Mouse (Mus musculus) forebrain, embryonic 10.5 days (tissue): ENCODE results near the gene Slc24a3. TPM values are rescaled to one million over a fixed set of nuclear protein-coding genes. Genes with fewer than 3 reads are reported as not detected.

ENCODE experiments used
- DNase-seq: peaks from one replicate; pipeline ENCODE4 v3.0.0-alpha.2; 2017; ENCODE audit warnings: low spot score; ENCODE audit errors: extremely low spot score
- H3K27ac ChIP-seq: fragments of 300-500 bp; sonication (generic); 2 replicates; pipeline ENCODE4 v1.5.1; 2016; ENCODE audit warnings: mild to moderate bottlenecking
- H3K27me3 ChIP-seq: fragments of 300-500 bp; sonication (generic); 2 replicates; pipeline ENCODE4 v1.6.1; 2016; ENCODE audit warnings: mild to moderate bottlenecking; ENCODE audit not compliant: poor library complexity, severe bottlenecking
- H3K36me3 ChIP-seq: fragments of 300-500 bp; sonication (generic); replicated peaks from 2 replicates; pipeline ENCODE4 v1.6.1; 2016; ENCODE audit warnings: mild to moderate bottlenecking, moderate library complexity
- H3K4me1 ChIP-seq: fragments of 300-500 bp; sonication (generic); 2 replicates; pipeline ENCODE4 v1.6.1; 2016
- H3K4me3 ChIP-seq: fragments of 300-500 bp; sonication (generic); 2 replicates; pipeline ENCODE4 v1.5.1; 2016; ENCODE audit warnings: mild to moderate bottlenecking, moderate library complexity
- H3K9me3 ChIP-seq: fragments of 300-500 bp; sonication (generic); 2 replicates; pipeline ENCODE4 v1.6.1; 2016; ENCODE audit warnings: mild to moderate bottlenecking, moderate library complexity
- WGBS: fragments of 180-500 bp; shearing (Covaris S2); methylation state at CpG from one replicate; pipeline ENCODE4 v1.1.7; 2016; 5-methylcytosine and 5-hydroxymethylcytosine counted together
- polyA plus RNA-seq: library from polyadenylated mRNA; unstranded; fragments of >200 nt; fragmentation: Nextera tagmentation; extraction: Ambion mirVana; gene quantifications from 2 replicates; pipeline ENCODE4 v1.2.1, GENCODE M21; 2016

Gene Slc24a3
- polyA plus RNA-seq, 1 experiment from 2014 or later = 0.16 TPM

DNA sequence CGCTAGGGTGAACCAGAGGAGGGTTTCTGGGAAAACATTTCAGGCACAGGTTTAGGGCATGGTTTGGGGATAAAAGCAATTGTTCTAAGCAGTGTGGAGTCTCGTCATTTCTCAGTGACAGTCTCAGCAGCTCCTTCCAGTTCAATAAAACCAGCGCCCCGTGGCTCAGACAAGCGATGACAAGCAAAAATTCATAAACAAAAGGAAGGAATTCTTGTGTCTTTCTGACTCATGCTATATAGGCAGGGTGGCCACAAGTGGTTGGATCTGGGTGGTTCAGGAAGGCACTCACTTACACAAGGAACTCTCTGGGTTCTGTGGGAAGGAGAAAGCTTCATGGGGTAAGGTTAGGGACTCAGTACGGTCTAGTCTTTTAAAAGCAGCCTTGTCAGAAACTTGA, 51.7 kb downstream of the Slc24a3 start:
- Histone ChIP-seq H3K27ac (no peak overlapping the region), H3K4me3 (no peak overlapping the region), H3K4me1 (no peaks in the 10 kb centered on the region), H3K9me3 (no peaks in the 10 kb centered on the region), H3K36me3 (no peaks in the 10 kb centered on the region), H3K27me3 (no peaks in the 10 kb centered on the region)
- DNase-seq = no peak
- whole genome bisulfite sequencing = 84% methylated on average over 6 of the region's 6 CpGs

- Histone ChIP-seq H3K27ac (no peak overlapping the region), H3K36me3 (no peaks in the 10 kb centered on the region), H3K27me3 (no peaks in the 10 kb centered on the region), H3K9me3 (no peaks in the 10 kb centered on the region), H3K4me3 (no peak overlapping the region), H3K4me1 (no peaks in the 10 kb centered on the region; the same call in 1 of the 2 replicates)
- no peak for DNase-seq
- 90% methylated on average over 4 of the region's 4 CpGs for WGBS
Measured at GRCm38 (mm10) chr2:145223646-145224045, 56.1 kb downstream of the Slc24a3 start.

DNA sequence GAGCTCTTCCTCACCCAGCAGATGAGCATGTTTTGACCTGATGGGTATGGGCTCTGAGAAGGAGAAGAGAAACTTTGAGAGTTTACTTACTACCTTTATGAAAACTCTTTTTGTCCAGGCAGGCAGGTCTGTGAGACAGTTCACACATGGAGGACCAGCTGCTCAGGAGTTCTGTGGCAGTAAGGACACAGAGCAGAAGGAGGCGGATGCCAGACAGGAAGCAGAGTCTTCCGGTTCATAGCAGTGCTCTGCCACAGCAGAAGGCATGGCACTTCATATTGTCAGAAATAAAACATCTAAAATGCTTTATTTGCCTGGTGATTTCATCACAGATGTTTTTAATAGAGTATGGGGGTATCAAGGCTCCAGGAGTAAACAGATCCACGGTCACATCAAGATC, 58.1 kb downstream of the Slc24a3 start:
- no peak overlapping the region for H3K4me3 ChIP-seq
- no peak overlapping the region for H3K27ac ChIP-seq
- H3K4me1 ChIP-seq = no peaks in the 10 kb centered on the region; the same call in 1 of the 2 replicates
- no peaks in the 10 kb centered on the region for H3K27me3 ChIP-seq
- 84% methylated on average over 3 of the region's 3 CpGs for WGBS
- DNase-seq = no peak
- no peaks in the 10 kb centered on the region for H3K36me3 ChIP-seq
- H3K9me3 ChIP-seq = no peaks in the 10 kb centered on the region

DNA sequence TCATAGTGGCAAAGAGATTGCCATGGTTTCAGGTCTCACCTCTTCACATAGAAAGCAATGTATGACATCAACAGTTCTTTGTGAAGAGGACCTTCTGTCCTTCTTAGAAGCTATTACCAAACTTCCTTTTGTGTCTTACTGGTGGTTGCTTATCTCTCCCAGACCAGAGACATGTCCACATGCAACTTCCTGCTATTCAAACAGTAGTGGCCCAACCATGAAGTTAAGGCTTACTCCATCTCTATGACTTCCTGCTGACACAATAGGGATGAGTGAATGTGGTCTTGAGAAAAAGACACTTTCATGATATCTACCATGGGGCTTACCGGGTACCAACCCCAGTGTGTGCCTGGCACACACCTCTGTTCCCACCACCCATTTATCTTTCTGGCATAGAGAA, 58.5 kb downstream of the Slc24a3 start:
- H3K9me3 ChIP-seq = no peaks in the 10 kb centered on the region
- WGBS = 86% methylated on average over 1 of the region's 1 CpGs
- H3K27ac ChIP-seq = no peak overlapping the region
- no peaks in the 10 kb centered on the region for H3K27me3 ChIP-seq
- H3K36me3 ChIP-seq = no peaks in the 10 kb centered on the region
- H3K4me3 ChIP-seq = no peak overlapping the region
- no peaks in the 10 kb centered on the region; the same call in 1 of the 2 replicates for H3K4me1 ChIP-seq
- no peak for DNase-seq

DNA sequence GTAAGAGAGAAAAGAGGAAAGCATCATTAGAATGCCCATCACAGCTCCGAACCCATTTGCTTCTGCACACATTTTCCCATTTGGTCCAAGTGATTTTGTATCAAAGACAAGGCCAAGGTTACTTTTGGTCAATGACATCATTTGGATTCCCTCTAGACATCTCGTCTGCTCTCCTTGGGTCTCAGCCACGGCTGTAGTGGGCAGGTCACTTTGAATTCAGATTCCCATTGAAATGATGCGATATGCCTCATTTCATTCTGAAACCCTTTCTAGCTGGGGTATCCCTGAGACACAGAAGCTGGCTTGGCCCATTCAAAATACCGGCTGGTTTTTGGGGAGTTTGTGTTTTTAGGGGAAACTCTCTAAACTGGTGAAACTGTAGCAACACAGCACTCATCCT, 59.8 kb downstream of the Slc24a3 start:
- 92% methylated on average over 5 of the region's 5 CpGs for WGBS
- Histone ChIP-seq H3K36me3 (no peaks in the 10 kb centered on the region), H3K4me3 (no peak overlapping the region), H3K27ac (no peak overlapping the region), H3K9me3 (no peaks in the 10 kb centered on the region), H3K27me3 (no peaks in the 10 kb centered on the region), H3K4me1 (no peaks in the 10 kb centered on the region; the same call in 1 of the 2 replicates)
- no peak for DNase-seq

- peaks cover 14% of the 10 kb centered on the region for H3K4me1 ChIP-seq
- no peaks in the 10 kb centered on the region for H3K36me3 ChIP-seq
- WGBS = 64% methylated on average over 6 of the region's 6 CpGs
- H3K4me3 ChIP-seq = no peak overlapping the region
- no peak for DNase-seq
- no peaks in the 10 kb centered on the region for H3K27me3 ChIP-seq
- H3K27ac ChIP-seq = no peak overlapping the region
- H3K9me3 ChIP-seq = no peaks in the 10 kb centered on the region
Measured at GRCm38 (mm10) chr2:145232764-145233484, 65.4 kb downstream of the Slc24a3 start.

DNA sequence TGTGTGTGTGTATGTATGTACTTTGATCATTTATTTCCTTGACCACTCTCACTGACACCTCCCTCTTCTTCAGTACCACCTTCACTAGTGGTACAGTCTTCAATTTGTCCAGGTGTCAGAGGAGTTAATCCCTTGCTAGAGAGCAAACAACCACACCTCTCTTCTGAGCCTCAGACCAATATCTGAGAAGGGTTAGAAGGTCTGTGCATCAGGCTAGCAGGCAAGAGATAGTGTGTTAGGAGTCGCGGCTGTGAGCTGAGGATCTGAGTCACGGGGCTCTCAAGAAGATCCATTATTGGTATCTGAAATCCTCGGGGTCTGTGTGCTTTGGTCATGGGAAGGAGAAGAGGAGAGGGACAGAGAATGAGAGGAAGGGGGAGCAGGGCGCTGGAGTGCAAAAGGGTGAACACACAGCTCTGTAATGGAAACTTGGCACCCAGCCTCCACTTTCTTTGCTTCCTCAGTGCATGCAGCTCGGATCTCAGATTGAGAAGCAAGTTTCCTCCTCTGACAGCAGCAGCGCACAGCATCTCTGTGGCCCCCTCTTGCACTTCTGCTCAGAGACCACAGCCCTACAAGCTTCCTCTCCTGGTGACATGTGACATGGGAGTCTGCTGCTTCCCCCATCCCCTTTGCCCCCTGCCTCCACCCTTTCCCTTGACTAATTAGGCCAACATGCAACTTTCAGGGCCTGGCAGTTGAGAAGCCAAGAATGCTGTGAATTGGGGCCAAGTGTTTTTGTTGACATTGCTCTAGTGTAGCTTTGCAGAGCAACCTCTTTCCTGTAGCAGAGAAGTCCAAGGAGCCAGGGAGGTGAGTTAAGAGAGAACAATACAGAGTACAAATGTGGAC, 66.2 kb downstream of the Slc24a3 start:
- Histone ChIP-seq H3K27me3 (no peaks in the 10 kb centered on the region), H3K4me1 (peaks cover 14% of the 10 kb centered on the region), H3K27ac (peak overlapping the region; percentile 5; the same call in 1 of the 2 replicates), H3K4me3 (no peak overlapping the region), H3K9me3 (no peaks in the 10 kb centered on the region), H3K36me3 (no peaks in the 10 kb centered on the region)
- 69% methylated on average over 7 of the region's 7 CpGs for WGBS
- DNase-seq = no peak

DNA sequence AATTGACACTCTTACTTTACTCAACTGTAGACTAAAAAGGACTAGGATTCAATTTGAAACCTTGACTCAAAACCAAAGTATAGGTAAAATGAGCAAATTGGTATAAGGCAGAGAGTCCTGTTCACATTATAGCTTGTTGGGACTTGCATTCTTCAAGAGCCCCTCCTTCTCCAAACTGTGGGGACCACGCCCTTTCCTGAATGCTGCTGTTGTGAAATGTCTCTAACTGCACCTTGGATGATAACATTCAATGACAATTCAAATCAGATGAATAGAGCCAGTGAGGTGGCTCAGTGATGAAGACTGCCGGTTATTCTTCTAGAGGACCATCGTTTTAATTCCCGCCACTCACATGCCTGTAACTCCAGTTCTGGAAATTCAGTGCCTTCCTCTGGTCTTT, 78.8 kb downstream of the Slc24a3 start:
- Histone ChIP-seq H3K36me3 (no peaks in the 10 kb centered on the region), H3K27me3 (no peaks in the 10 kb centered on the region), H3K4me1 (no peaks in the 10 kb centered on the region), H3K27ac (no peak overlapping the region), H3K4me3 (no peak overlapping the region), H3K9me3 (no peaks in the 10 kb centered on the region)
- no peak for DNase-seq
- WGBS = 94% methylated on average over 4 of the region's 4 CpGs

DNA sequence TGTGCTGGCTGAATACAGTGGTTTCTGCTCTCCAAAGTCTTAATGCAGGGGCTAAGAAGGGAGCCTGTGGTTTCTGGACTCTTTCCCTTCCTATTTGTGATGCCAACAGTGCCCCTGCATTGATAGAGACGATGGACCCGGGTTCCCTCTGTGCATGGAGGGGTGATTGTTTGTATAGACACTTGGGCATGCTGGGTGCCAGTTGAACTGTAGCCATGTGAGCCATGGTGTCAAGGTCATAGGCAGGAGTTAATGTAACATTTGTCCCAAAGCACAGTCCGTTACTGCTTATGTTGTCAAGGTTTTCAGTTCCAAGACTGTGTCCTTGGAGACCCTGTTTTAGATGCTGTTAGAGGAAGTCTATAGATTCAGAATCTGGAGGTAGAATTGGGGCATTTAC, 80.6 kb downstream of the Slc24a3 start:
- no peaks in the 10 kb centered on the region for H3K9me3 ChIP-seq
- WGBS = 93% methylated on average over 3 of the region's 3 CpGs
- no peak for DNase-seq
- no peak overlapping the region for H3K4me3 ChIP-seq
- no peaks in the 10 kb centered on the region for H3K27me3 ChIP-seq
- H3K4me1 ChIP-seq = no peaks in the 10 kb centered on the region
- no peak overlapping the region for H3K27ac ChIP-seq
- no peaks in the 10 kb centered on the region for H3K36me3 ChIP-seq

DNA sequence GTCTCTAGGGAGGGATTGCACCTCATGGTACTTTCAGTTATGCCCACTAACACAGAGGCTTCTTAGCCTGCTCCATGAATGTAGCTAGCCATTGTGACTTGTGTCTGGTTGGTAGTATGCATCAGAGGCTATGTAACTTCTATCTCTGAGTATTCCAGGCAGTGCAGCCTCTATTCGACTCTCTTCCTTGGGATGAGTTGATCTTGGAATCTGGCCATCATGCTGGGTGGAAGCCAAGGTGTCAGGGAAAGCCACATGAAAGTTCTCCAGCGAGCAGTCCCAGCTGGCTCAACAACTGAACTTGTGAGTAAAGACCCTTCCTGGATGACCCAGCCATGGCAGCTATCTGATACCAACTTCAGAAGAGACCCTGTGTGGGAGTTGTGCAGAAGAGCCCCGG, 89.8 kb downstream of the Slc24a3 start:
- Histone ChIP-seq H3K4me3 (no peak overlapping the region), H3K9me3 (no peaks in the 10 kb centered on the region), H3K36me3 (no peaks in the 10 kb centered on the region), H3K27me3 (no peaks in the 10 kb centered on the region), H3K4me1 (no peaks in the 10 kb centered on the region), H3K27ac (no peak overlapping the region)
- no peak for DNase-seq
- 90% methylated on average over 3 of the region's 3 CpGs for WGBS

GRCm38 (mm10) chr2:145257855-145258254, 90.3 kb downstream of the Slc24a3 start:
- no peak for DNase-seq
- Histone ChIP-seq H3K36me3 (no peaks in the 10 kb centered on the region), H3K27ac (no peak overlapping the region), H3K4me3 (no peak overlapping the region), H3K9me3 (no peaks in the 10 kb centered on the region), H3K4me1 (no peaks in the 10 kb centered on the region), H3K27me3 (no peaks in the 10 kb centered on the region)
- 88% methylated on average over 2 of the region's 2 CpGs for WGBS

DNA sequence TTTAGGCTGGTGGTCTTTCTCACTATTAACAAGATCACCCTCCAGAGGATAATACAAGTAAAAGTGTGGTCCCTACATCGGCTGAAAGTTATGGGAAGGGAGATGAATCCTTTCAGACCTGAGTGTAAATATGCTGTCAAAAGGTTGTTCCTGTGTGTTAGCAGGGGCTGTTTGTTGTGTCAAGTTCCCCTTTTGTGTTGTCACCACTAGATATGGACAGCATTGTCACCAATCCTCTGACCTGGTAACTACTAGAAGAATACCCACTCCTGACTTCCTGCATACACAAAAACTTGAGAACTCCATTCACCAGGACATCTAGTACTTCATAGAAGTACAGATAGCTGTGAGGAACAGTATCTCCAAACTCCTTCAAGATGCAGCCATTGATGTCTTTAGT, 93.0 kb downstream of the Slc24a3 start:
- 88% methylated on average over 1 of the region's 1 CpGs for WGBS
- no peak overlapping the region for H3K27ac ChIP-seq

DNA sequence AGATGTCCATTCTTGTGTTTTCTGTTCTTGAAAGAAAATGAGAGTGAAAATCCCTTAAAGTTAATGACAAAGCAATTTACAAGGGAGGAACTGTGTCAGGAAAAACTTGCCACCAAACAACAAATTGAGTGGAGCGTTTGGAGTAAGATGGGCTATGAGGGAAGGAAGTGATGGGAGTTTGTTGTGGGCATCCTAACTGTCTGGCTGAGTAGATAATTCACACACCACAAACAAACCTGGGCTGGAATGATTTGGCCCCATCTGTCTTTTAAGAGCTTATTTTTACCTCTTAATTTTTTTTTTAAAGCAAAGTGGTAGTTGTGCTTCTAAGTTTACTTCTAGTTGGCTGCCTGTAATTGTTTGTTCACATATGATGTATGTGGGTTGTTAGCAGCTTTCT, 94.6 kb downstream of the Slc24a3 start:
- Histone ChIP-seq H3K4me1 (no peaks in the 10 kb centered on the region), H3K9me3 (no peaks in the 10 kb centered on the region), H3K4me3 (no peak overlapping the region), H3K36me3 (no peaks in the 10 kb centered on the region), H3K27me3 (no peaks in the 10 kb centered on the region), H3K27ac (no peak overlapping the region)
- DNase-seq = no peak
- WGBS = 90% methylated on average over 1 of the region's 1 CpGs

More for the DNA sequence above, 93.0 kb downstream of the Slc24a3 start:
- no peaks in the 10 kb centered on the region for H3K9me3 ChIP-seq
- H3K4me3 ChIP-seq = no peak overlapping the region
- no peaks in the 10 kb centered on the region for H3K36me3 ChIP-seq
- no peaks in the 10 kb centered on the region for H3K4me1 ChIP-seq
- DNase-seq = no peak
- H3K27me3 ChIP-seq = no peaks in the 10 kb centered on the region
